In the genomic region with DNA sequence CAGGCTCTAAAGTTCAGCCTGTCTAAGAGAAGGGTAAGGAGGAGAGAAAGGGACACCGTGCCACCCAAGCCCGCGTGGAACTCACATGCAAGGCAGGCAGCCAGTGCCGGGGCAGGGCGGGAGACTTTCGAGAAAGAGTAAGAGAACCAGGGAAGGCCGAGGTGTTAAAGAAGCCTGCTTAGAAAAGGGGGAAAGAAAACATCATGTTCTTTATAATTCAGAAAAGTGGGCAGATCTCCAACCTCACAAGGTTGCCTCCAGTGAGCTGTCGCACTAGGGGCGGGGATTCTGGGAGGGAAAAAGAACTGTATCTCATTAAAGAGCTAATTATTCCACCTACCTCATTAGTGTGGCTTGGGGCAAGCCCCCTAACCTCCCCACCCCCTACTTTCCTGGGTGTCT, we compare ENCODE assay signal across 17 mouse cellular contexts. TPM values are rescaled to one million over a fixed set of nuclear protein-coding genes. Genes with fewer than 3 reads are reported as not detected.
DNase-seq lines count a peak whose midpoint lies in the region; ATAC-seq lines count a peak whose summit lies in the region.
"Had no signal": no experiment of that assay in that cellular context is flagged by ENCODE, and none has a peak within 500 bp of the region (broad histone marks: within the 10 kb centered on the region; RNA-seq: fewer than 3 reads in every experiment).

No protein-coding gene starts in this region.

- H3K4me2 ChIP-seq in forebrain, embryonic 14.5 days (ENCODE audit: low read length): peak overlapping the region; percentile 6; the same call in 1 of the 2 replicates
- H3K4me2 ChIP-seq: heart, embryonic 15.5 days; hindbrain, embryonic 15.5 days; kidney, embryonic 15.5 days; liver, embryonic 11.5 days had no signal

- no peak overlapping the region for H3K9ac ChIP-seq in forebrain, embryonic 14.5 days (ENCODE audit: low read length)
- H3K9ac ChIP-seq: heart, embryonic 15.5 days; hindbrain, embryonic 15.5 days; kidney, embryonic 15.5 days had no signal

- H3K27ac ChIP-seq in forebrain, embryonic 14.5 days (ENCODE audit: low read depth, low read length): no peak overlapping the region
- H3K27ac ChIP-seq: heart, embryonic 15.5 days; kidney, embryonic 15.5 days had no signal

- no peaks in the 10 kb centered on the region for H3K9me3 ChIP-seq in forebrain, embryonic 14.5 days (replicated peaks; ENCODE audit: control insufficient read depth, low read length)
- H3K9me3 ChIP-seq: heart, embryonic 15.5 days; hindbrain, embryonic 15.5 days; kidney, embryonic 15.5 days; megakaryocyte, embryonic 14.5 days had no signal

- peak; percentile 66 for ATAC-seq in forebrain, embryonic 14.5 days
- no peak for ATAC-seq in megakaryocyte-erythroid progenitor cell, adult 5-6 weeks (replicated peaks; ENCODE audit: low FRiP score, low TSS enrichment, poor library complexity, severe bottlenecking)
- ATAC-seq in erythroid progenitor cell, adult 5-6 weeks (replicated peaks; ENCODE audit: low FRiP score, poor library complexity, severe bottlenecking): no peak
- ATAC-seq: Patski had no signal

- H3K4me1 ChIP-seq in forebrain, embryonic 14.5 days (ENCODE audit: control insufficient read depth, insufficient read depth, low read length): peaks cover 27% of the 10 kb centered on the region
- H3K4me1 ChIP-seq: kidney, embryonic 15.5 days had no signal

- no peak overlapping the region for H3K4me3 ChIP-seq in forebrain, embryonic 14.5 days (ENCODE audit: low read depth, low read length)
- H3K4me3 ChIP-seq: erythroblast, embryonic 14.5 days; heart, embryonic 15.5 days; hindbrain, embryonic 15.5 days; kidney, embryonic 15.5 days; megakaryocyte, embryonic 14.5 days had no signal

- H3K36me3 ChIP-seq in forebrain, embryonic 14.5 days (ENCODE audit: control insufficient read depth, insufficient read depth, low read length): no peaks in the 10 kb centered on the region
- H3K36me3 ChIP-seq: heart, embryonic 15.5 days; hindbrain, embryonic 15.5 days; kidney, embryonic 15.5 days had no signal

- peak; percentile 8 to 12 for DNase-seq in left cerebral cortex, adult 18-20 months (ENCODE audit: low spot score in 2 of 2)
- no peak for DNase-seq in left cerebral cortex, adult 11 months (ENCODE audit: low spot score)
- DNase-seq in adrenal gland, postnatal 25 days: peak; percentile 12
- peak; percentile 87 for DNase-seq in forebrain, embryonic 14.5 days (ENCODE audit: low spot score)
- peak; percentile 9 for DNase-seq in retina, embryonic 14.5 days (ENCODE audit: low spot score)
- DNase-seq: cerebellum, adult 18-20 months; embryo, embryonic 11 days; gastrocnemius, postnatal 36 days had no signal

- WGBS in forebrain, embryonic 14.5 days: 9% methylated on average over 9 of the region's 9 CpGs

- H3K27me3 ChIP-seq in forebrain, embryonic 14.5 days (replicated peaks; ENCODE audit: control insufficient read depth, insufficient read depth, low read length): 0 out of 2 replicates have a peak, but pooled peaks cover 3% of the 10 kb centered on the region
- H3K27me3 ChIP-seq: heart, embryonic 15.5 days; kidney, embryonic 15.5 days; Patski had no signal

RNA-seq across cellular contexts. Expression of gene Trmt10b, which starts 44.1 kb away (rescaled TPM):
- total RNA-seq in left cerebral cortex, adult 18-20 months (2021): 10 to 100 TPM; 11.6 to 16.0 TPM
- 10.2 and 14.9 TPM in 2 replicates for total RNA-seq in adrenal gland, postnatal 25 days (2021)
- polyA plus RNA-seq in forebrain, embryonic 14.5 days (2014; fragmentation: Nextera tagmentation; extraction: Ambion mirVana): 23.9 and 25.6 TPM in 2 replicates
- 10.8 and 17.8 TPM in 2 replicates for total RNA-seq in megakaryocyte-erythroid progenitor cell, adult 5-6 weeks (2014; fragmentation: Nextera tagmentation)
- total RNA-seq in megakaryocyte-erythroid progenitor cell, adult 5-6 weeks (2017): 13.3 and 38.4 TPM in 2 replicates
- total RNA-seq in erythroid progenitor cell, adult 5-6 weeks (2015; ENCODE audit: low replicate concordance): 11.7 TPM in 1 of 2 replicates, not detected in the other
- total RNA-seq in erythroid progenitor cell, adult 5-6 weeks (2017; ENCODE audit: low replicate concordance): 0.23 and 3.3 TPM in 2 replicates
